Mouse (Mus musculus) small intestine, adult 2 months (tissue): ENCODE results near the gene Cadps2. TPM values are rescaled to one million over a fixed set of nuclear protein-coding genes. Genes with fewer than 3 reads are reported as not detected.

Experiments used
- H3K27ac ChIP-seq: fragments of 200-500 bp; 2 replicates; pipeline ENCODE4 v1.5.1; 2012; ENCODE audit warnings: low read depth, low read length, control low read depth, inconsistent platforms; ENCODE audit not compliant: insufficient read depth
- H3K27me3 ChIP-seq: fragments of 200-500 bp; 2 replicates; pipeline ENCODE4 v1.6.1; 2012; ENCODE audit warnings: mild to moderate bottlenecking, moderate library complexity, low read length, inconsistent platforms; ENCODE audit not compliant: control insufficient read depth, insufficient read depth
- H3K36me3 ChIP-seq: fragments of 200-500 bp; 2 replicates; pipeline ENCODE4 v1.6.1; 2012; ENCODE audit warnings: mild to moderate bottlenecking, low read length, control low read depth, inconsistent platforms; ENCODE audit not compliant: control insufficient read depth, insufficient read depth
- H3K4me1 ChIP-seq: fragments of 200-500 bp; 2 replicates; pipeline ENCODE4 v1.6.1; 2012; ENCODE audit warnings: low read length, inconsistent platforms, mixed read lengths; ENCODE audit not compliant: control insufficient read depth, insufficient read depth, insufficient read length
- H3K4me3 ChIP-seq: fragments of 200-500 bp; 2 replicates; pipeline ENCODE4 v1.5.1; 2012; ENCODE audit warnings: low read depth, mild to moderate bottlenecking, control low read depth, inconsistent platforms, low read length, moderate library complexity
- CTCF ChIP-seq: fragments of 200-500 bp; IDR thresholded peaks from 2 replicates; pipeline ENCODE4 v1.5.1; 2012; ENCODE audit warnings: low read depth, mild to moderate bottlenecking, control low read depth, inconsistent platforms, low read length, moderate library complexity, mixed read lengths; ENCODE audit not compliant: insufficient replicate concordance, insufficient read length; ENCODE audit errors: extremely low read depth
- POLR2A ChIP-seq: fragments of 200-500 bp; IDR thresholded peaks from 2 replicates; pipeline ENCODE4 v1.6.1; 2012; ENCODE audit warnings: low read depth, mild to moderate bottlenecking, control low read depth, inconsistent platforms, low read length, moderate library complexity
- WGBS: fragments of 180-500 bp; shearing (Covaris S2); methylation state at CpG from one replicate; pipeline ENCODE4 v1.1.7; 2018; 5-methylcytosine and 5-hydroxymethylcytosine counted together
- polyA plus RNA-seq: library from polyadenylated mRNA; depleted of rRNA; stranded (reverse); fragments of >200 nt; gene quantifications from 2 replicates; pipeline ENCODE4 v1.2.3, GENCODE M21; 2012

The Cadps2 gene
- polyA plus RNA-seq, 1 experiment = 3.6 TPM

GRCm38 (mm10) chr6:23637081-23637480, 202.1 kb downstream of the Cadps2 start:
- H3K4me1 ChIP-seq = no peaks in the 10 kb centered on the region
- TF ChIP-seq POLR2A (no peak), CTCF (no peak)
- no peak overlapping the region for H3K27ac ChIP-seq
- H3K36me3 ChIP-seq = no peaks in the 10 kb centered on the region
- no peaks in the 10 kb centered on the region for H3K27me3 ChIP-seq
- H3K4me3 ChIP-seq = no peak overlapping the region
- WGBS = 70% methylated on average over 3 of the region's 3 CpGs

DNA sequence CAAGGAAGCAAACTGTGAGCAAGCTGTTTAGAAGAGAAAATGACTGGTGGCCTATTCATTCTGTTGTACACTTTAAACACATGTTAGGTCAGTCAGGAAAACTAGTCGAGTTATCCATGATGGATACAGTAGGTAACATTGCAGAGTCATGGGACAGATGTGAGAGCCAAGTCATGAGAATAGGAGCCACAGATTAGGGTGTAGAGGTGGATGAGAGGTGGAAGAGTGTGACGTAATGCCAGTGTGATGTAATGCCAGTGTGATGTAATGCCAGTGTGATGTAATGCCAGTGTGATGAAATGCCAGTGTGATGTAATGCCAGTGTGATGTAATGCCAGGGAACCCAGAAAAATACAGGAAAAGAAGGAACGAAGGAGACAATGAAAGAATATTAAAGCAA, 204.0 kb downstream of the Cadps2 start:
- no peaks in the 10 kb centered on the region for H3K36me3 ChIP-seq
- no peak overlapping the region for H3K27ac ChIP-seq
- no peak for TF ChIP-seq POLR2A
- no peak for TF ChIP-seq CTCF
- H3K4me1 ChIP-seq = no peaks in the 10 kb centered on the region
- H3K4me3 ChIP-seq = no peak overlapping the region
- 88% methylated on average over 3 of the region's 3 CpGs for WGBS
- H3K27me3 ChIP-seq = no peaks in the 10 kb centered on the region

DNA sequence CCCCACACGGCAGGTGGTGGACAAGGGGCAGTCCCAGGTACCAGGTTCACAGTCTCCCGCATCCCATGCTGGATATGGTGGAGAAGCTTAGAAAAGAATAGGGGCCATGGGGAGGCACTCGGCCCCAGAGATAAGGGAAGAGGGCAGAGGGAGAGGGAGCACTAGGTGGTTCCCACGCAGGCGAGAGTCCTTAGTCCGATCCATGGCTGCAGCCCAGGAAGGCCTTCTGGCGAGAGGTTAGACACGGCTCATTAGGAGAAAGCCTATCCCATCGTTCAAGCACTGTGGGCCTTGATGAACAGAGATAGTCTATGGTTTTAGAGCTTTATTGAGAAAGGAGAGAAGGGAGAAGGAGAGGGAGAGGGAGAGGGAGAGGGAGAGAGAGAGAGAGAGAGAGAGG, 205.2 kb downstream of the Cadps2 start:
- TF ChIP-seq POLR2A (no peak), CTCF (no peak)
- no peaks in the 10 kb centered on the region for H3K27me3 ChIP-seq
- 85% methylated on average over 9 of the region's 9 CpGs for WGBS
- no peaks in the 10 kb centered on the region for H3K36me3 ChIP-seq
- no peak overlapping the region for H3K4me3 ChIP-seq
- no peaks in the 10 kb centered on the region for H3K4me1 ChIP-seq
- H3K27ac ChIP-seq = no peak overlapping the region

- 59% methylated on average over 4 of the region's 4 CpGs for WGBS
Measured at GRCm38 (mm10) chr6:23630465-23630864, 208.8 kb downstream of the Cadps2 start.

DNA sequence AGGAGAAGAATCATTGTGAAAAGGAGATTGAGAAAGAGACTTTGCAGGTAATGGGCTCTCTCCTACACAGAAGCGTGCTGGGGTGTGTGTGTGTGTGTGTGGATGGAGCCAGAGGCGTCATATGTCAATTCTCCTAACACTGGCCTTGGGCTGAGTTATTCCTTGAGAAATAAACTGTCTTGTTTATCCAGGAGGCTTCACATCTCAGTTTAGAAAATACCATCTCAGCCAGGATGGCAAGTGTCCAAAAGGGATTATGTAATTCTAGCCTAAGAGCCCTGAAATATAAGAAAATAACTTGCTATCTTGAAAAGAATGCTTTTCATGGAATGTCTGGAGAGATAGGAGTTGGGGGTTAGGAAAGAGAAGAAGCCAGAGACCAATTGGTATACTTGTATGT, 264.1 kb downstream of the Cadps2 start:
- no peak overlapping the region for H3K4me3 ChIP-seq
- H3K27me3 ChIP-seq = no peaks in the 10 kb centered on the region
- H3K36me3 ChIP-seq = no peaks in the 10 kb centered on the region
- no peak for TF ChIP-seq CTCF
- TF ChIP-seq POLR2A = no peak
- H3K27ac ChIP-seq = no peak overlapping the region
- 92% methylated on average over 2 of the region's 2 CpGs for WGBS
- H3K4me1 ChIP-seq = no peaks in the 10 kb centered on the region

More at GRCm38 (mm10) chr6:23630465-23630864, 208.8 kb downstream of the Cadps2 start:
- Histone ChIP-seq H3K4me3 (no peak overlapping the region), H3K36me3 (no peaks in the 10 kb centered on the region), H3K4me1 (no peaks in the 10 kb centered on the region), H3K27ac (no peak overlapping the region), H3K27me3 (no peaks in the 10 kb centered on the region)
- no peak for TF ChIP-seq CTCF
- TF ChIP-seq POLR2A = no peak

DNA sequence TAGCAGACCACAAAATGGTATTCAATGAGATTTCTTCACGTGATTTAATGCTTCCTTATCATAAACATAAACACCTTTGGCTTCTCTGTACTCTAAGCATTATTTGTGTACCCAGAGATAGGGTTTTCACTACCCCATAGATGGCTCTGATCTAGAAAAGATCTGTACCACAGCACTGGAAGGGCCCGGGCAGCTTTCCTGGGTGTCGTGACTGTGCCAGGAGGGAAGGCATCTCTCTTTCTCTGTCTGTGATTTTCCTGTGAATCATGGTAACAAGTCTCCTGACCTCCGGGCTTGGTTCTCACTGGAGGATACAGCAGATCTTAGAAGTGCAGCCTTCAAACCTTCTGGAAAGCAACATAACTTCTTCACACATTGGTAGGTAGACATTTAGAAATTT, 265.5 kb downstream of the Cadps2 start:
- TF ChIP-seq CTCF = no peak
- no peak for TF ChIP-seq POLR2A
- no peak overlapping the region for H3K27ac ChIP-seq
- H3K27me3 ChIP-seq = no peaks in the 10 kb centered on the region
- WGBS = 86% methylated on average over 4 of the region's 4 CpGs
- H3K36me3 ChIP-seq = no peaks in the 10 kb centered on the region
- H3K4me3 ChIP-seq = no peak overlapping the region
- H3K4me1 ChIP-seq = no peaks in the 10 kb centered on the region

DNA sequence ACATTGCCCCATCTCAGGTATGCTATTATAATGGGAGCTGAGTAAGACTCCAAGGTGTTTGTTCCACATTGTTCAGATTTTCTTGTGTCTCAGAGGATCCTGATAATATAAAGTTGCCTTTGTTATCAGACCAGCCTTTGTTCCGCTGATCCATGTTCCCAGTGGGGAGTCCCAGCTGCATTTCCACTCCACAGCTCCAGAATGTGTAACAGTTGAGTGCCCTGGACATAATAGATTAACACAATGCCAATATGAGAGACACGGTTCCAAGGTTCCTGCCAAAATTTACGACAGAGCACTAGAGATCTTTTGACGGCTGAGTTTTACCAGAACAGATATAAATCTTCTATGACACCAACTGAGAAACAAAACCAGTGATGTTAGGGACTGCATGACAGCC, 266.8 kb downstream of the Cadps2 start:
- no peaks in the 10 kb centered on the region for H3K27me3 ChIP-seq

DNA sequence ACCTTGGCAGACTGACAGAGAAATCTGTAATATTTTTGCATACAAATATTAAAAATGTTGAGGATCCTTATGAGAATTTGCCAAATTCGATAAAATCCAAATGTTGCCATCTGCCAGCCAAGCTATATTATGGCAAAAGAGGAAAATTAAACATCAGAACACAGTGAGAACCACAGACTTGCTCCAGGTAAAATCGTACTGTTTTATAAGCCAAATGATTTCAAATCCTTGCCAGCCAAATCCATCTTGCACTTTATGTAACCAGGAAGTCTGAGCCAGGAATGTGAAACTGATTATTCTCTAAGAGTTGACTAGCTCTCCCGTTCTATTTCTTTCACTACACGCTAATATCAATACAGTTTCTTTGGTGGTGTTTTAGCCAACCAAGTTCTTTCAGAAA, 269.5 kb downstream of the Cadps2 start:
- 76% methylated on average over 4 of the region's 4 CpGs for WGBS
- Histone ChIP-seq H3K4me1 (no peaks in the 10 kb centered on the region), H3K36me3 (no peaks in the 10 kb centered on the region), H3K27me3 (no peaks in the 10 kb centered on the region), H3K27ac (no peak overlapping the region), H3K4me3 (no peak overlapping the region)
- TF ChIP-seq CTCF (no peak), POLR2A (no peak)

More for the DNA sequence above, 266.8 kb downstream of the Cadps2 start:
- WGBS = 69% methylated on average over 4 of the region's 4 CpGs
- Histone ChIP-seq H3K27ac (no peak overlapping the region), H3K4me1 (no peaks in the 10 kb centered on the region), H3K4me3 (no peak overlapping the region), H3K36me3 (no peaks in the 10 kb centered on the region)
- TF ChIP-seq CTCF (no peak), POLR2A (no peak)

DNA sequence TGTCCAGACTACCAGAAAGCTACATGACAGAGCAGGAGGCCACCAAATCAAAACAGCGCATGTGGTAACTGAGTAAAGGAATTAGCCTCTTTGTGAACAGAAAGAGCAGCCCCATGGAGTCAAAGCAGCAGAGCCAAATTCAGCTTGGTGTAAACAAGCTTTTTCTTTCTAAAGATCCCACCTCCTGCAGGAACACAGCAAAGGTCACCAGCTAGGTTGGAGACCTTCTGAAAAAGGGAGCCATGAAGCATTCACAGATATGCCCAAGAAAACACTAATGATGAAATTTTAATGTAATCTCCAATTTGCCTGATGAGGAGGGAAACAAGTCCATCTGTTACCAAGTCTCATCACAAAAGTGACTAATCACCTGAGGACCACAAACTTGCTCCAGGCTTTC, 270.5 kb downstream of the Cadps2 start:
- Histone ChIP-seq H3K4me1 (no peaks in the 10 kb centered on the region), H3K27ac (no peak overlapping the region), H3K36me3 (no peaks in the 10 kb centered on the region), H3K27me3 (no peaks in the 10 kb centered on the region), H3K4me3 (no peak overlapping the region)
- 90% methylated on average over 1 of the region's 1 CpGs for WGBS
- TF ChIP-seq CTCF (no peak), POLR2A (no peak)
